Mouse (Mus musculus) heart, postnatal 0 days (tissue): ENCODE data around the gene Cul5.

Experiments
- CTCF ChIP-seq: IDR thresholded peaks from 2 replicates; pipeline ENCODE4 v1.5.1; 2016; ENCODE audit warnings: antibody characterized with exemption, control low read depth, low read depth
- EP300 ChIP-seq: IDR thresholded peaks from 2 replicates; pipeline ENCODE4 v1.6.1; 2016; ENCODE audit warnings: antibody characterized with exemption, low read depth

GRCm38 (mm10) chr9:53607192-53607591 is 62.6 kb downstream of the Cul5 start:
- TF ChIP-seq CTCF (no peak), EP300 (no peak)
